Mouse (Mus musculus): Measurements from ENCODE around the gene Hspa1a. TPM values are rescaled to one million over a fixed set of nuclear protein-coding genes. Genes with fewer than 3 reads are reported as not detected.
"Not testable (repeated sequence)": the region's sequence is repeated elsewhere in the genome, so short reads cannot be mapped to it uniquely, and the experiment has no call there.

Hspa1a gene
- total RNA-seq (2014; fragmentation: Nextera tagmentation) (not detected in 2 replicates), total RNA-seq (2017) (0.06 TPM in 1 of 2 replicates, not detected in the other), polyA plus RNA-seq (2012) (0.18 and 0.22 TPM in 2 replicates)

DNA sequence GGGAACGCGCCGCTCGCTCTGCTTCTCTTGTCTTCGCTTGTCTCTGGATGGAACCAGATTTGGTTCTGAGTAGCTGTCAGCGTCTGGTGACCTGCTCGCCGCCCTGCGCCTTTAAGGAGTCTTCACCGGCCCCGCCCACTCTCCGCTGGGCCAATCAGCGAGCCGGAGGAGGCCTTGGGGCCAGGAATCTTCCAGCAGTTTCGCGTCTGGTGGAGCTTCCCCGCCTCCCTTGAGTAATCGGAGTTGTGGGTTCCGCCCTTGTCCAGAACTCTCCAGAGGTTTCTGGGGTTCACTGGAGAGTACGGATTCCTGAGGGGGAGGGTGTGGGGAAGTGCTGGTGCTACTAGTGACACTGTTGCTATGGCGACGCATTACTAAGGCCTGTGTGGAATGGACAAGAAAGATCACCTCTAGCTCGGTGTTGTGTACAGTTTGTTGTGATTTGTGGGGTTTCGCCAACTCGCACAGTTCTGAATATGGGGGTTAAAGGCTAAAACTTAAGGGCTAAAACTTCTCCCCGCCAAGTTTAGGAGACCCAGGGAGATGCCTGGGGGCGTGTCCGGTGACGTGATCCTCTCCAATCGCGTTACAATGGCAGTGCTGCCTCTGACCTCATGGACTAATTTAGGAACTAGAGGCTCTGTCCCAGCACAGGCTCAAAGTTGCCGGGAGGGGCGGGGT lies at the start of gene Hspa1a, which contains the start of gene Hspa1l:
Gene Hspa1a (minus strand): TSS at position 88 of the 681 bp plus-strand sequence.
Gene Hspa1l (plus strand): TSS at position 635 of the 681 bp plus-strand sequence.
- ATAC-seq (ENCODE audit: extremely low read depth, insufficient number of reproducible peaks, low FRiP score, poor library complexity, severe bottlenecking): peak; percentile 49; the same call in 1 of the 2 replicates
- DNase-seq (ENCODE audit: low spot score); H3K4me3 ChIP-seq (ENCODE audit: low read depth, low read length); H3K4me1 ChIP-seq (ENCODE audit: insufficient read depth, low read depth, low read length): not testable (repeated sequence)
- Histone ChIP-seq H3K27me3 (ENCODE audit: insufficient read depth, low read length) (peaks cover 14% of the 10 kb centered on the region), H3K36me3 (replicated peaks) (peaks cover 10% of the 10 kb centered on the region), H3K9me3 (replicated peaks) (peaks cover 19% of the 10 kb centered on the region)

DNA sequence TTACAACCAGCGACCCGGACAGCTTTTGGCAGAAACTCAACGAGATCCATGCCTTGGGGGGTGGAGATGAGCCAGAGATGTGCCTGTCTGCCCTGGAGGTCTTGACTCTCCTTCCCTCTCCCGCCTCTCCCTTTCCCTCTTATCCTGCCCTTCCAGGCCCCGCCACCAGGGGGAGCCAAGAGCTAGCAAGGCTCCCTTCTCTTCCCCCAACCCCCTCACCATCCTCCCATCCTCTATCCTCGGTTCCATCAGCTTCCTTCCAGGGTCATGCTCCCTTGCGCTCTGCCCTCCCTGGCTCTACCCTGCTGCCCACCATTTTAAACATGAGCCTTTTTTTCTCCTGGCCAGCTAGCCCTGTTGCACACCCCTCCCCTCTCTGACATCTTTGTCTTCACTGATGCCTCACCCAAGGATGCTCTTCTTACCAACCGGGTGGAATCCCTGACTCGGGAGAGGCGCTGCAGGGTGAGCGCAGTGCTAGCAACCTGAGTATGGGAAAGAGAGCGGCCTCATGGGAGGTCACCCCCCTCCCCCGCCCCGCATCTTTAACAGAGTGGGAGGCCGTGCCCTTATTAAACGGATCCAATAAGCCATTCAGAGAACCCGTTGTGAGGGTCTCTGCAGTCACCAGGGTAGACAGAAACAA lies 49.3 kb upstream of the Hspa1a start:
- peaks cover 68% of the 10 kb centered on the region for H3K36me3 ChIP-seq (replicated peaks)

DNA sequence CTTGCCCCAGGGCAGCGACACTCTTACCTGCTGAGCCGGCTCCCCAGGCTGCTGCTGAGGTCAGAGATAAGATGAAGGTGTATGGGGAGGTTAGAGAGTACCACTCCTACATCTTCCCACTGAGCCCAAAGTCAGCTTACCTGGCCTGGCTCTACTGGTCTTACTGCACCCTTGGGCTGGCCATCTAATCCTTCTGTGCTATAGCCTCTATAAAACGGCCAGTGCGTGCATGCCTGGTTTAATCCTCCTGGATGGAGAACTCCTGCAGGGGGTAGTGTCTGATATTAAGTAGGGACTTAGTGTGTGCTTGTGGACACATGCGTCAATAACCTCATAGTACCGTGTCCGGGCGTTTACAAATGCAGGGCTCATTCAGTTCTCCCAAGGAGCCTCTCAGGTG lies 48.6 kb upstream of the Hspa1a start:
- peaks cover 94% of the 10 kb centered on the region for H3K4me1 ChIP-seq (ENCODE audit: insufficient read depth, low read depth, low read length)
- no peaks in the 10 kb centered on the region for H3K9me3 ChIP-seq (replicated peaks)
- TF ChIP-seq GATA1 (IDR thresholded peaks at IDR 0.05; ENCODE audit: borderline replicate concordance, low read length) (no peak), POLR2AphosphoS5 (IDR thresholded peaks at IDR 0.05; ENCODE audit: insufficient replicate concordance, low read depth, low read length) (no peak), GATA2 (IDR thresholded peaks at IDR 0.05; ENCODE audit: borderline replicate concordance, low read depth, low read length) (no peak), TAL1 (conservative IDR thresholded peaks at IDR 0.05; ENCODE audit: low read depth, low read length) (no peak), CTCF (IDR thresholded peaks at IDR 0.05; ENCODE audit: low read depth, low read length) (no peak)
- no peak for DNase-seq (ENCODE audit: low spot score)
- no peak overlapping the region; the same call in 1 of the 2 replicates for H3K4me3 ChIP-seq (ENCODE audit: low read depth, low read length)
- peaks cover 68% of the 10 kb centered on the region for H3K36me3 ChIP-seq (replicated peaks)
- H3K27me3 ChIP-seq (ENCODE audit: insufficient read depth, low read length): no peaks in the 10 kb centered on the region
- no peak for ATAC-seq (ENCODE audit: extremely low read depth, insufficient number of reproducible peaks, low FRiP score, poor library complexity, severe bottlenecking)

More for the DNA sequence above, 49.3 kb upstream of the Hspa1a start:
- no peaks in the 10 kb centered on the region for H3K27me3 ChIP-seq (ENCODE audit: insufficient read depth, low read length)
- H3K4me3 ChIP-seq (ENCODE audit: low read depth, low read length): peak overlapping the region; percentile 68; the same call in 1 of the 2 replicates
- peaks cover 94% of the 10 kb centered on the region for H3K4me1 ChIP-seq (ENCODE audit: insufficient read depth, low read depth, low read length)
- no peaks in the 10 kb centered on the region for H3K9me3 ChIP-seq (replicated peaks)
- 0 out of 2 replicates have a peak, but pooled peaks have one; percentile 12 for ATAC-seq (ENCODE audit: extremely low read depth, insufficient number of reproducible peaks, low FRiP score, poor library complexity, severe bottlenecking)
- DNase-seq (ENCODE audit: low spot score): peak; percentile 69
- no peak for TF ChIP-seq POLR2AphosphoS5 (IDR thresholded peaks at IDR 0.05; ENCODE audit: insufficient replicate concordance, low read depth, low read length)
- no peak for TF ChIP-seq GATA2 (IDR thresholded peaks at IDR 0.05; ENCODE audit: borderline replicate concordance, low read depth, low read length)
- peak; percentile 87 for TF ChIP-seq CTCF (IDR thresholded peaks at IDR 0.05; ENCODE audit: low read depth, low read length)

DNA sequence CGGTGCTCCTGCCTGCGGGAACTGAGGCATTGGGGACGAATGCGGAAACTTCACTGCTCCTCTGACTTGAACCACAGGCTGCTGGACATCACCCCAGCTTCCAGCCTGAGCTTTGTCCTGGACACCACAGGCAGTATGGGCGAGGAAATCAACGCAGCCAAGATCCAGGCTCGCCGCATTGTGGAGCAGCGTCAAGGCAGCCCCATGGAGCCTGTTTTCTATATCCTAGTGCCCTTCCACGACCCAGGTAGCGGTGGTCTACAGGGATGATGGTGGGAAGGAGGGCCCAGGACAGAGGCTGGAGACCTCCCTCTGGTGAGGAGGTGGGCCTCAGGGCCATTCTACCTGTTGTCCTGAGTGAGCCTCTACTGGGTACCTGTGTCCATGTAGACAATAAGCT lies 47.9 kb upstream of the Hspa1a start:
- peaks cover 70% of the 10 kb centered on the region for H3K36me3 ChIP-seq (replicated peaks)
- no peak for DNase-seq (ENCODE audit: low spot score)
- no peaks in the 10 kb centered on the region; the same call in 1 of the 2 replicates for H3K27me3 ChIP-seq (ENCODE audit: insufficient read depth, low read length)
- no peaks in the 10 kb centered on the region for H3K9me3 ChIP-seq (replicated peaks)
- peaks cover 94% of the 10 kb centered on the region for H3K4me1 ChIP-seq (ENCODE audit: insufficient read depth, low read depth, low read length)
- H3K4me3 ChIP-seq (ENCODE audit: low read depth, low read length): no peak overlapping the region
- no peak for TF ChIP-seq TAL1 (conservative IDR thresholded peaks at IDR 0.05; ENCODE audit: low read depth, low read length)
- TF ChIP-seq GATA1 (IDR thresholded peaks at IDR 0.05; ENCODE audit: borderline replicate concordance, low read length): no peak
- no peak for TF ChIP-seq CTCF (IDR thresholded peaks at IDR 0.05; ENCODE audit: low read depth, low read length)
- TF ChIP-seq POLR2AphosphoS5 (IDR thresholded peaks at IDR 0.05; ENCODE audit: insufficient replicate concordance, low read depth, low read length): no peak
- TF ChIP-seq GATA2 (IDR thresholded peaks at IDR 0.05; ENCODE audit: borderline replicate concordance, low read depth, low read length): no peak
- no peak for ATAC-seq (ENCODE audit: extremely low read depth, insufficient number of reproducible peaks, low FRiP score, poor library complexity, severe bottlenecking)

GRCm38 (mm10) chr17:35018171-35018570 lies 46.2 kb upstream of the Hspa1a start:
- TF ChIP-seq GATA2 (IDR thresholded peaks at IDR 0.05; ENCODE audit: borderline replicate concordance, low read depth, low read length) (no peak), POLR2AphosphoS5 (IDR thresholded peaks at IDR 0.05; ENCODE audit: insufficient replicate concordance, low read depth, low read length) (no peak), GATA1 (IDR thresholded peaks at IDR 0.05; ENCODE audit: borderline replicate concordance, low read length) (no peak), TAL1 (conservative IDR thresholded peaks at IDR 0.05; ENCODE audit: low read depth, low read length) (no peak), CTCF (IDR thresholded peaks at IDR 0.05; ENCODE audit: low read depth, low read length) (no peak)
- no peaks in the 10 kb centered on the region; the same call in 1 of the 2 replicates for H3K27me3 ChIP-seq (ENCODE audit: insufficient read depth, low read length)
- H3K36me3 ChIP-seq (replicated peaks): peaks cover 70% of the 10 kb centered on the region
- no peak overlapping the region for H3K4me3 ChIP-seq (ENCODE audit: low read depth, low read length)
- peaks cover 94% of the 10 kb centered on the region for H3K4me1 ChIP-seq (ENCODE audit: insufficient read depth, low read depth, low read length)
- H3K9me3 ChIP-seq (replicated peaks): no peaks in the 10 kb centered on the region
- ATAC-seq (ENCODE audit: extremely low read depth, insufficient number of reproducible peaks, low FRiP score, poor library complexity, severe bottlenecking) (no peak), DNase-seq (ENCODE audit: low spot score) (no peak)

GRCm38 (mm10) chr17:35017706-35018030 lies 45.7 kb upstream of the Hspa1a start:
- DNase-seq (ENCODE audit: low spot score): no peak
- TF ChIP-seq POLR2AphosphoS5 (IDR thresholded peaks at IDR 0.05; ENCODE audit: insufficient replicate concordance, low read depth, low read length) (0 out of 2 replicates have a peak, but pooled peaks have one; percentile 1), TAL1 (conservative IDR thresholded peaks at IDR 0.05; ENCODE audit: low read depth, low read length) (no peak)
- no peak for ATAC-seq (ENCODE audit: extremely low read depth, insufficient number of reproducible peaks, low FRiP score, poor library complexity, severe bottlenecking)

More at GRCm38 (mm10) chr17:35017706-35018030, 45.7 kb upstream of the Hspa1a start:
- Histone ChIP-seq H3K4me3 (ENCODE audit: low read depth, low read length) (no peak overlapping the region), H3K27me3 (ENCODE audit: insufficient read depth, low read length) (no peaks in the 10 kb centered on the region; the same call in 1 of the 2 replicates), H3K36me3 (replicated peaks) (peaks cover 72% of the 10 kb centered on the region), H3K9me3 (replicated peaks) (no peaks in the 10 kb centered on the region), H3K4me1 (ENCODE audit: insufficient read depth, low read depth, low read length) (peaks cover 94% of the 10 kb centered on the region)
